Mouse (Mus musculus) embryonic facial prominence, embryonic 15.5 days (tissue): ENCODE measurements at regions not wholly inside any gene's neighbourhood (a gene's known extent, or its start where the extent isn't known, plus 50 kb on each side); places are given as distances from the start of the nearest gene placed in this dataset.

Experiments
- ATAC-seq: fragments of 200-750 bp; cut with Nextera tagmentation; 2 replicates; pipeline ENCODE4 v1.8.0; 2017; ENCODE audit warnings: low read depth, moderate TSS enrichment; ENCODE audit not compliant: insufficient number of reproducible peaks, low FRiP score, low TSS enrichment
- H3K27ac ChIP-seq: fragments of 300-500 bp; sonication (generic); replicated peaks from 2 replicates; pipeline ENCODE4 v1.5.1; 2015; ENCODE audit warnings: mild to moderate bottlenecking, inconsistent platforms
- H3K27me3 ChIP-seq: fragments of 300-500 bp; sonication (generic); 2 replicates; pipeline ENCODE4 v1.6.1; 2015; ENCODE audit warnings: inconsistent platforms
- H3K36me3 ChIP-seq: fragments of 300-500 bp; sonication (generic); 2 replicates; pipeline ENCODE4 v1.6.1; 2015; ENCODE audit warnings: mild to moderate bottlenecking, inconsistent platforms
- H3K4me1 ChIP-seq: fragments of 300-500 bp; sonication (generic); 2 replicates; pipeline ENCODE4 v1.6.1; 2015; ENCODE audit warnings: inconsistent platforms
- H3K4me2 ChIP-seq: fragments of 300-500 bp; sonication (generic); replicated peaks from 2 replicates; pipeline ENCODE4 v1.6.1; 2015; ENCODE audit warnings: mild to moderate bottlenecking, inconsistent platforms
- H3K4me3 ChIP-seq: fragments of 300-500 bp; sonication (generic); replicated peaks from 2 replicates; pipeline ENCODE4 v1.5.1; 2015; ENCODE audit warnings: mild to moderate bottlenecking, inconsistent platforms
- H3K9ac ChIP-seq: fragments of 300-500 bp; sonication (generic); 2 replicates; pipeline ENCODE4 v1.6.1; 2015; ENCODE audit warnings: inconsistent platforms
- H3K9me3 ChIP-seq: fragments of 300-500 bp; sonication (generic); replicated peaks from 2 replicates; pipeline ENCODE4 v1.6.1; 2016; ENCODE audit warnings: inconsistent platforms
- WGBS: fragments of 180-500 bp; shearing (Covaris S2); methylation state at CpG from one replicate; pipeline ENCODE4 v1.1.7; 2015; 5-methylcytosine and 5-hydroxymethylcytosine counted together

- 64% methylated on average over 12 of the region's 12 CpGs for WGBS
- no peak overlapping the region for H3K4me2 ChIP-seq
- ATAC-seq = no peak
Measured at GRCm38 (mm10) chr12:118703730-118704129, 142.4 kb upstream of the Sp8 start.

GRCm38 (mm10) chr12:118703068-118703662, 143.0 kb upstream of the Sp8 start:
- Histone ChIP-seq H3K36me3 (no peaks in the 10 kb centered on the region), H3K27me3 (no peaks in the 10 kb centered on the region), H3K9ac (no peak overlapping the region), H3K27ac (no peak overlapping the region), H3K4me2 (no peak overlapping the region), H3K9me3 (no peaks in the 10 kb centered on the region), H3K4me3 (no peak overlapping the region), H3K4me1 (no peaks in the 10 kb centered on the region)
- no peak for ATAC-seq
- WGBS = 57% methylated on average over 11 of the region's 11 CpGs

More at GRCm38 (mm10) chr12:118703730-118704129, 142.4 kb upstream of the Sp8 start:
- H3K9ac ChIP-seq = no peak overlapping the region
- H3K27ac ChIP-seq = no peak overlapping the region
- H3K4me1 ChIP-seq = no peaks in the 10 kb centered on the region
- H3K27me3 ChIP-seq = no peaks in the 10 kb centered on the region
- H3K9me3 ChIP-seq = no peaks in the 10 kb centered on the region
- H3K36me3 ChIP-seq = no peaks in the 10 kb centered on the region
- H3K4me3 ChIP-seq = no peak overlapping the region

- Histone ChIP-seq H3K4me2 (no peak overlapping the region), H3K27me3 (no peaks in the 10 kb centered on the region), H3K4me3 (no peak overlapping the region), H3K9ac (no peak overlapping the region), H3K27ac (no peak overlapping the region), H3K9me3 (no peaks in the 10 kb centered on the region), H3K4me1 (no peaks in the 10 kb centered on the region), H3K36me3 (no peaks in the 10 kb centered on the region)
- no peak for ATAC-seq
- 77% methylated on average over 2 of the region's 2 CpGs for WGBS
Measured at GRCm38 (mm10) chr12:118701838-118702237, 144.3 kb upstream of the Sp8 start.

GRCm38 (mm10) chr12:118698110-118698509, 148.0 kb upstream of the Sp8 start:
- H3K9me3 ChIP-seq = no peaks in the 10 kb centered on the region
- H3K4me2 ChIP-seq = no peak overlapping the region
- H3K4me1 ChIP-seq = no peaks in the 10 kb centered on the region
- H3K27me3 ChIP-seq = no peaks in the 10 kb centered on the region
- no peaks in the 10 kb centered on the region for H3K36me3 ChIP-seq
- no peak for ATAC-seq
- H3K27ac ChIP-seq = no peak overlapping the region
- no peak overlapping the region for H3K4me3 ChIP-seq
- H3K9ac ChIP-seq = no peak overlapping the region

GRCm38 (mm10) chr12:118694701-118695100, 151.4 kb upstream of the Sp8 start:
- no peak overlapping the region for H3K4me2 ChIP-seq
- no peaks in the 10 kb centered on the region for H3K36me3 ChIP-seq
- no peak overlapping the region for H3K9ac ChIP-seq
- no peaks in the 10 kb centered on the region for H3K27me3 ChIP-seq
- H3K9me3 ChIP-seq = no peaks in the 10 kb centered on the region
- WGBS = 67% methylated on average over 2 of the region's 2 CpGs
- no peak overlapping the region for H3K27ac ChIP-seq
- no peak overlapping the region for H3K4me3 ChIP-seq
- ATAC-seq = no peak
- no peaks in the 10 kb centered on the region for H3K4me1 ChIP-seq

- Histone ChIP-seq H3K4me3 (no peak overlapping the region), H3K36me3 (no peaks in the 10 kb centered on the region), H3K4me1 (no peaks in the 10 kb centered on the region), H3K9me3 (no peaks in the 10 kb centered on the region), H3K27me3 (no peaks in the 10 kb centered on the region), H3K4me2 (no peak overlapping the region), H3K9ac (no peak overlapping the region), H3K27ac (no peak overlapping the region)
- ATAC-seq = no peak
- WGBS = 83% methylated on average over 1 of the region's 1 CpGs
Measured at GRCm38 (mm10) chr12:118682902-118683301, 163.2 kb upstream of the Sp8 start.

- Histone ChIP-seq H3K9ac (no peak overlapping the region), H3K9me3 (no peaks in the 10 kb centered on the region), H3K4me2 (no peak overlapping the region), H3K36me3 (no peaks in the 10 kb centered on the region), H3K4me3 (no peak overlapping the region), H3K27ac (no peak overlapping the region), H3K4me1 (no peaks in the 10 kb centered on the region), H3K27me3 (no peaks in the 10 kb centered on the region)
- 80% methylated on average over 4 of the region's 4 CpGs for WGBS
- ATAC-seq = no peak
Measured at GRCm38 (mm10) chr12:118677989-118678388, 168.1 kb upstream of the Sp8 start.

- no peaks in the 10 kb centered on the region for H3K9me3 ChIP-seq
- no peak for ATAC-seq
- no peak overlapping the region for H3K4me2 ChIP-seq
- H3K27ac ChIP-seq = no peak overlapping the region
- WGBS = 23% methylated on average over 9 of the region's 9 CpGs
- H3K4me3 ChIP-seq = no peak overlapping the region
- H3K36me3 ChIP-seq = no peaks in the 10 kb centered on the region
- no peaks in the 10 kb centered on the region for H3K4me1 ChIP-seq
- H3K27me3 ChIP-seq = peaks cover 10% of the 10 kb centered on the region
- H3K9ac ChIP-seq = no peak overlapping the region
Measured at GRCm38 (mm10) chr12:118661575-118661974, 184.6 kb upstream of the Sp8 start.

- Histone ChIP-seq H3K36me3 (no peaks in the 10 kb centered on the region), H3K27me3 (peaks cover 10% of the 10 kb centered on the region), H3K4me1 (no peaks in the 10 kb centered on the region), H3K4me2 (no peak overlapping the region), H3K27ac (no peak overlapping the region), H3K9ac (no peak overlapping the region), H3K4me3 (no peak overlapping the region), H3K9me3 (no peaks in the 10 kb centered on the region)
- 5% methylated on average over 5 of the region's 5 CpGs for WGBS
- no peak for ATAC-seq
Measured at GRCm38 (mm10) chr12:118661214-118661486, 185.0 kb upstream of the Sp8 start.

- Histone ChIP-seq H3K4me1 (no peaks in the 10 kb centered on the region), H3K4me3 (no peak overlapping the region), H3K27me3 (peaks cover 10% of the 10 kb centered on the region), H3K4me2 (no peak overlapping the region), H3K9me3 (no peaks in the 10 kb centered on the region), H3K9ac (no peak overlapping the region), H3K27ac (no peak overlapping the region), H3K36me3 (no peaks in the 10 kb centered on the region)
- 5% methylated on average over 12 of the region's 12 CpGs for WGBS
- no peak for ATAC-seq
Measured at GRCm38 (mm10) chr12:118660384-118661213, 185.5 kb upstream of the Sp8 start.

GRCm38 (mm10) chr12:118659240-118660120, 186.6 kb upstream of the Sp8 start:
- Histone ChIP-seq H3K4me2 (no peak overlapping the region), H3K9me3 (no peaks in the 10 kb centered on the region), H3K36me3 (no peaks in the 10 kb centered on the region), H3K4me1 (no peaks in the 10 kb centered on the region), H3K4me3 (no peak overlapping the region), H3K27me3 (peaks cover 10% of the 10 kb centered on the region), H3K9ac (no peak overlapping the region), H3K27ac (no peak overlapping the region)
- ATAC-seq = no peak
- 46% methylated on average over 14 of the region's 14 CpGs for WGBS
